Mouse (Mus musculus) kidney, adult 9 months (tissue): ENCODE measurements at regions not wholly inside any gene's neighbourhood (a gene's known extent, or its start where the extent isn't known, plus 50 kb on each side); places are given as distances from the start of the nearest gene placed in this dataset.
A peak's percentile ranks its signal among the peaks of the same experiment; 100 is the strongest.

Experiments used
- DNase-seq: peaks from one replicate; pipeline ENCODE4 v3.0.0; 2022

DNA sequence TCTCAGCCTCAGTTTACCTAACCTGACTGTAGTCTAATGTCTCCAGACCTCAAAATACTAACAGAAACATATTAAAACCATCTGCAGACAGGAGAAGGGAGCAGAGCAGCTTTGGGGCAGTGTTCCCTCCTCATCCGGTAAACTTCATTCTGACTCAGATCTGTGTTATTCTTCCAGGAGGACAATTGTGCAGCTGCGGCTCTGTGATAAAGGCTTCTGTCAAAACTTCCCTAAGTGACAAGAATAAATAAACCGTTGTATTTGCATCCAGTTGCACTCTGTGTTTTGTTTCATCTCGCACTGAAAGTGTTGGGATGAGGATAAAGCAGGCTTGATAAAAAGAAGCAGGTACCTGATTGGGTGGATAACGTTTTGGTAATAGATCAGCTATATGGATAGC lies 585.8 kb downstream of the Tmem114 start:
- no peak for DNase-seq

DNA sequence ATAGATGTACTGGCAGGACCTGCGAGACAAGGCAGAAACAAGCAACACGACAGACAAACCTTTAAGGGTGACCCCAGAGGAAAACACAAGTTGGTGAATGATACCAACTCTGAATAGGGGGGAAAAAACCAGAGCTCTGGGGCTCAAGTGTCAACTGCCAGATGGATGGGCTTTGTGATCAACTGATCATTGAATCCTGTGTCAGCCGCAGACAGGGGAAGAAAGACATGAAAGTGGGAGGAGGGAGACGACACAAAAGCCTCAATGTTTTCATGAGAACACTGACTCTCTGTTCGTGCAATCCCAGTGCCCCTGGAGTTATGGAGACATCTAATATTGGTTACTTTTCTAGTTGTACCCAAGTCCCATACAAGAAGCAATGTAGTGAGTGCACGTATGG lies 593.8 kb downstream of the Tmem114 start:
- no peak for DNase-seq

DNA sequence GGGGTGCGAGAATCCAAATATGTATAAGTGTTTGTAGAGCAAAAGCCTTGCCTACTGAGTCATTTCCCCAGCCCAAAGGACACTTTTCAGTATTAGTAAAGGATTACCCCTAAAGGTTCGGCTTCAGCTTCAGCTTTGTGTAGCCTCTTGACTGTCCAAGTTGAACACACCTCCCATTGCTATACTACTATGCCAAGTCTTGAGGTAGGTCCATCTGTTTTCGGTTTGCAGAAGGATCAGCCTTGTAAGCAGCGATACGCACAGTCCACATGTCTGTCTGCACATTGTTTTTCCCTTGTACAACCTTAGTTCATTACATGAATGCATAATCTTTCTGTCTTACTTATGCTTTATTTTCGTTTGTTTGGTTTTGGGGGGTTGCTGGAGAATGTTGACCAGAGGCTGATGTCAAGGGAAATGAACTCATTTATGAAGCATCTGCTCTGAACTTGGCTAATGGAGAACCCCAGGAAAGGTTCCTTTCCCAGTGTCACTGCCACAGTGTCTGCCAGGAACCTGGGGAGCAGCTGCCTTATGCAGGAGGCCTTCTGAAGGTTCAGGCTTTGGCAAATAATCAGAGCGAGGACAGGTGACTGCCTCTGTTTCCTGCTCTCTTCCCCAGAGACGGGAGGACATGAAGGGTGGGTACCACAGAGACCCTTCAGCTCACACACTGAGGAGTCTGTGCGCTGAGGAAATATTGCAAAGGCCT lies 594.8 kb downstream of the Tmem114 start:
- DNase-seq = no peak

DNA sequence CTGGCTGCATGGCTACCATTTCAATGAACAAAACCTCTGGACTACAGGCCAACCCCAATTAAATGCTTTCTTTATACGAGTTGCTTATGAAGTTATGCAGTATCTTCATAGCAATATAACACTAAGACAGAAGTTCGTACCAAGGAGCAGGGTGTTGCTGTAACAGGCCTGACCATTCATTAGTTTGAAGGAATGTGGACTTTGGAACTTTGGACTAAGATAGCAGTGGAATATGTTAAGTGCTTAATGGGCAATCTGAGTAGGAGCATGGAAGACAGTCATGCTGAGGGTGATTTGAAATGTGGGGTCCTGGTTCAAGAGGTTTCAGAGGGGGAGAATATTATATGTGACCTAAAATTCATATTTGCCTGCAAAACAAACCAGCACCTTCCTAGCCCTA lies 623.8 kb downstream of the Tmem114 start:
- DNase-seq = peak; percentile 81

DNA sequence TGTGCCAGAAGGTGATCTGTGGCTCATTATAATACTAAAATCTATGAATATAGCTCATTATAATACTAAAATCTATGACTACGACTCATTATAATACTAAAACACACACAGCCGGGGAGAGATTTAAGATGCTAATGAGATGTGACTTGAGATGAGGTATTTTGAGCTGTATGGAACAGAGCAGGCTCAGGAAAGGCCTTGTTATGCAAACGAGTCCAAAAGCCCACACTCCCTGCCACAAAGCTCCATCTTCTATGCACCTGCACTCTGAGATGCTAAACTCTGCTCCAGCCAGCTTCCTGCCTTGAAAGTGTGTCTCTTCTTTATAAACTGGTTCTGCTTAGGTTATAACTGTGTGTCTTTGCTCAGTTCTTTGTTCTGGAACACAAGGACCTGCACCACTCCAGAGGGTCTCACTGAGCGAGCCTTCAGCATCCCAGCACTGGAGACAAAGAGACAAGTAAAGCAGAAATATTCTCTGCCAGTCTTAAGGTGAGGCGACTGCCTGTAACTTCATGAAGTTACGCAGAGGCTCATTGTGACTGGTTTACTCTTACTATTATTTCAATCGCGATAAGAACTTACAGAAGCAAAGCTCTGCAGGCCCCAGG lies 627.7 kb downstream of the Tmem114 start:
- no peak for DNase-seq

DNA sequence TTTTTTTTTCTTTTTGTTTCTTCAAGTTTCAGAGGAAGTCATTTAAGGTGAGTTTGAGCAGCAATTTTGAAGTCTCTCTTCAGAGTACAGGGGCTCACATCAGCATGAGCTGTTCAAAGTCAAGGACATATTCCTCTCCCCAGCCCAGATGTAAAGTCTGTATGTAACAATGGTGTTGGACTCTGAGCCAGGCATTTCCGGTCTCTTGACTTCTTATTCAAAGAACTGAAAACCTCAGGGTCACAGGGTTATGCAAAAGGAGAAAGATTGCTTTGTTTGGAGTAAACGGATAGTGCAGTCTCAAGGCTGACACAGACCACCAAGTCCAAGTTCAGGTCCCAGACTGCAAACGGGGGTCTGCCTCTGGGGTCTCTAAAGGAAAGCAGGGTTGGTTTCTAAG lies 629.4 kb downstream of the Tmem114 start:
- DNase-seq = no peak

DNA sequence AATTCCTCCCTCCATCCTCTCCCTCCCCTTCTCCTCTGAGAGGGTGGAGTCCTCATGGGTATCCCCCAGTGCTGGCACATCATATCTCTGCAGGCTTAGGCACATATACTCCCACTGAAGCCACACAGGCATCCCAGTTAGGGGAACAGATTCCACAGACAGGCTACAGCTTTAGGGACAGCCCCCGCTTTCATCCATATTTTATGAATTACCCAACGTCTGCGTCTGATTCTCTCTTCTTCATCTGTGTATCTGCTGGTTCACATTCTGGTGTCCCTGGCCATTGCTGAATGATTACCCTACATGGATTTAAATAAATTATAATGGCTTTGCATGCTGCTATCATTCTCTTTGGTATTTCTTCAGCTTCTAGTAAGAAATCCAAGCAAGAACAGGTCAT lies 632.4 kb downstream of the Tmem114 start:
- no peak for DNase-seq

DNA sequence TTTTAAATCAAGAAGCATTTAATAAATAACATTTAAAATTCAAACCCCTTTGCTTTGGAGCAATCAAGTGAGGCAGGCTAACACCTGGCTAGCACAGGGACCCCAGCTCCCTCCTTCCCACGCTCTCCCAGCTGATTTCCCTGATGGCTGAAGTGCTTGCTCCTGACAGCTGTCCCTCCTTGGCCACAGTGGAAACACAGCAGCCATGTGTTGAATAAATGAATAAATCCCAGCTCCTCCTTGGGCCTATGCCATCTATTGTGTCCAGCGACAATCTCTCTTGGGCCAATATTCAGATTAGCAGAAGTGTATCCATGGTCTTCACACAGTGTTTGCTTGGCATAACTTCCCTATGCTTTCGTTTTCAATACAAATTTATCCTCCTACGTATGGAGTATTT lies 634.7 kb downstream of the Tmem114 start:
- no peak for DNase-seq

DNA sequence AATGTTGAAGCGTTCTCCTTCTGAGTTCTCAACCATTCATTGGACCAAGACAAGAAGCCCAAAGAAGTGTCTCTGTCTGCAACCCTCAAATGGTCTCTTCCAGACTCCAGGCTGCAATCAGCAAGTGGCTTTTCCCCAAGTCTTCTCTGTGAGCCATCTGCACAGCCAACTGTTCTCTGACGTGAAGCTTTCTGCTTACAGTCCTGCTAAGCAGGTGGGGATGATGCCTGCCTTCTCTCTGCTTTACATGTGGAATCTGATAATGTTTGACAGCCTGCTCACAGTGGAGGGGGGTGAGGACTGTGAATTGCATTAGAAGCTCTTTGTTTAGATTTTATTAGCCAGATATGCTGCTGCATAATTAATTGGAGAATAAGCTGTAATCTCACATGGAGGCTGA lies 636.7 kb downstream of the Tmem114 start:
- DNase-seq = no peak

DNA sequence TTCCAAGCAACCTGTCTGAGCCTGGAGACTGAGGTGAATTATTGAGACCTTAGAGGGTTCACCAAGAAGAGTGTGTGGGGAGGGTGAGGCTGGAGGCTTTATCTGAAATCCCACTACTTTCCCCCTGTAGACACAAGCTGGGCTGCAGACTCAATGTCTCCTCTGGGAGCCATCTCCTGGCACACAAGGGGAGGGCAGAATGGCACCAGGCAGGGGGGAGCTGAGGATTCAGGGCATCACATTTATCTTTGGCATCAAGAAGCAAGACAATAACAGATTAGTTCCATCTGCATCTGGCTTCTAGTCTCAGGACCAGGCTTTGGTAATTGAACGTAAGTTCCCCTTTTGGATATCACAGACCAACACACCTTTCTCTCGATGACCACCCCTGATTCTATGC lies 643.4 kb downstream of the Tmem114 start:
- no peak for DNase-seq

DNA sequence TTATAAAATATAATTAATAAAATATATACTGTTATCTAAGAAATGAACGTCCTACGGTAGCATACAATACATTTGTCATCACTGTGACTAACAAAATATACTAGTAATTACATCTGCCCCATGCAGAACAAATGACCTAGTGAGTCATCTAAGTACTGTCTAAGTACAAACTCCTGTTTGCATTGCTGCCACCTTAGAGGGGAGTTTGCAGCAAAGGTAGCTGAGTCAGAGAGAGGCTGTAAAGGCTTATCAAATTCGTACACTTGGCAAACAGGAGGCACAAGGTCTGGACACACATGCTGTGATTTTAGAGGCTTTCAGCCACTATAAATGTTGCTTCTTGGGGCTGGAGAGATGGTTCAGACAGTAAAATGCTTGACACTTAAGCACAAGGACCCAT lies 649.3 kb downstream of the Tmem114 start:
- DNase-seq = no peak

DNA sequence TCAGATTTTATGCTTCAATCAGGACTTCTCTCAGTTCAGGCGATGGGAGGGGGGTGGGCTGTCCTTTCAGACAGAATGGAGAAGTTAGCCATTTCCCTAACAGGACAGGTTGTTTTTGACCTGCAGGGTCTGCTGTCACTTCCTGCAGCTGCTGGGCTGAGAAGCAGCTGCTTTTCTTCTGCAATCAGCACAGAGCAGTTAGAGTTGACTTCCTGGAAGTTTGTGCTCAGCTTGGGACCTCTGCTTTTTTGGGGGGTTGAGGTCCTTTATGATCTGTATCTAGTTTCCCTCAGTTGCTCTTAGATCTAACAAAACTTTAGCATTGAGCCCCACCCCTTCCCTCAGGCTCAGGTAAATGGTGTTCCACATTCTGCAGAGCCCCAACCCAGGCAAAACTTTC lies 656.5 kb downstream of the Tmem114 start:
- DNase-seq = no peak

DNA sequence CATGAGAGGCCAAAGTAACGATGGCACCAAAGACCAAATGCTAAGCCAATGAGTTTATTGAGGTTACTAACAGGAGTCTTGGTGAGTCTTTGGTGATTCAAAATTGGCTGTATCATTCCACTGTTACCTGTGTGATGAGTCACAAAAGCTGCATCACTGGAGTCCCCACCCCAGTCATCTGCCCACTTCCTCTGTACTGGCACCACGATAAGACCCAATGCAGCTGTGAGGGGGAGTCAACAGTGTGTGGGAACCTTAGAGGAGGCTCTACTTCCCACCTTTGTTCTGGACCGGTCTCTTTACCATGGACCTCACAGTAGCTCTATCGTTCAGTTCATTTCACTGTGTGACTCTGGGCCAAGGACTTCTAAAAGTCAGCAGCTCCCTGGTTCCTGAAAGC lies 657.2 kb downstream of the Tmem114 start:
- DNase-seq = no peak

DNA sequence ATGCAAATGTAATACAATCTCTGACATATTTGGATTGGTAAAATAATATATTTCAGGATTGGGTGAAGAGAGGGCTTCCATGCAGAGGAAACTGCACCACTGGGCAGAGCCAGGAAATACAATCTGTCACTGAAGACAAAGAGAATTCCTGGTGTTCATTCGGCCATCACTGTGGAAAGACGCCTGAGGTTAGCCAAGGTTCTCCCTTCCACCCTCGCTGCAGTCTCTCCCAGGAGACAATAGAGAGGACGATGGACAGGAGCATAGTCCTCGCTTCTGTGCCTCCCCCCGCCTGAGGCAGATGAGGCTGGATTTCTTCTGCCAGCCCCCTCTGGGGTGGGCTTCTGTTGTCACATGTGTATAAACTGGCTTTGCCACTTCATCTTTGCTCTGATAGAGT lies 660.6 kb downstream of the Tmem114 start:
- no peak for DNase-seq

DNA sequence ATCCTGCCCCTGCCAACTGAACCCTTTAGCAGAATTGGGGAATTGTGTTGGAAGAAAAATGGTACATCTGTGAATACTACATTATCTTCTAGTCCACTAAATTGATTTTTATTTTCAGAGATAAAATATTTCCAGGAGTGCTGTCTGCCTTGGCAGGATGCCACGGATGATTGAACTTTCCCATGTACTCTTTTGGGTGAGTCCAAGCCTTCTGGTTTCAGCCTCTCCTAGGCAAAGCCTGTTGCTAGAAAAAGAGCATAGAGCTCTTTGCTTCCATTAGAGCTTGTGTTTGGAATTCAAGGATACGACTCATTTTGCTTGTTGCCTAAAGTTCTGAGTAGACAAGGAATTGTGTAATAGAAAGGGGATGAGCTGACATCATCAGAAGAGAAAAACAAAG lies 696.8 kb downstream of the Tmem114 start:
- no peak for DNase-seq

DNA sequence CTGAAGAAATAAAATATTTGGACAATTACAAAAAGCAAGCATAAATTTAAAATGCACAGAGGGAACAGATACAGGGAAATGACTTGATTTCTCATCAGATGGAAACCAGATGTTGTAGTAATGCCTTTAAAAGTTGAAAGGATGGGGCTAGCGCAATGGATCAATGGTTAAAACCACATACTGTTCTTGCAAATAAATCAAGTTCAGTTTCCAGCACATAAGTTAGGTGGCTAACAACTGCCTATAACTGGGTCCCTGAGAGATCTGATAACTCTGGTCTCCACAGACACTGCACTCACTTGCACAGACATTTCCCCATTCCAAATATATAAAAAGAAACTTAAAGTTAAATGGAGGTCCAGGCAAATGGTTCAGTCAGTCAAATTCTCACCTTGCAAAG lies 699.7 kb downstream of the Tmem114 start:
- no peak for DNase-seq

DNA sequence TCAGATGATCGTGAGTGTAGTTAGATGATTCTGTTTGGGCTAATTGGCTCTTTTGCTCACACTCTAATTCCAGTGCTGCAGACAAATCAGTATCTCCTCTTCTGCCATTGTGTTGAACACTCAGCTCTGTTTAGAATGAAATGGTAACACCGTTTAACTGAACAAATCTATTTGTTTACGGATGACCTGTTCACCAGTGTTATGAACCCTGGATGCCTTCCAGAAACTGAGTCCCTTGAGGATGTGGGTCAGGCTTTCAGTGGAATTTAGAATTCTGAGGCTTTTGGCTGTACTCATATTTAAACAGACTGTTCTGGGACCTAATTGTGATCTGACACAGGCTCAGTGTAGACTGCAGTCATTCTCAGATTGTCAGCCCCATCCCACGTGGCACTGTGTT lies 723.5 kb downstream of the Tmem114 start:
- DNase-seq = peak; percentile 30

DNA sequence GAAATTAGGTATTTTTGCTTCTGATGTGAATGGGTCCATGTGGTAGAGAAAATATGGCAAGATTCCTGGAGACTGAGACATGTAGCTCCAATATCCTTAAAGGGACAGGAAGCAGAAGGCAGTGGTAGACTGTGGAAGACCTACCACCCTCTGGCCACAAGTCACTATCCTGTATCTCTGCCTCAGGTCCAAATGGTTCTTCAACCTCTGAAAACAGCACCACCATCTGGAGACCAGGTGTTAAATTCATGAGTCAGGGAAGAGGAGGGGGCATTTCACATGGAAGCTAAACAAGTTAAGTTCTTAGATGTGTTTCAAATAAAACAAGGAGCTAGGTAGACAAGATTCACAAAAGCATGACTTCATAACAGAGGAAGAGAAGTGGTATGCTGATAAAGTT lies 739.5 kb downstream of the Tmem114 start:
- no peak for DNase-seq

DNA sequence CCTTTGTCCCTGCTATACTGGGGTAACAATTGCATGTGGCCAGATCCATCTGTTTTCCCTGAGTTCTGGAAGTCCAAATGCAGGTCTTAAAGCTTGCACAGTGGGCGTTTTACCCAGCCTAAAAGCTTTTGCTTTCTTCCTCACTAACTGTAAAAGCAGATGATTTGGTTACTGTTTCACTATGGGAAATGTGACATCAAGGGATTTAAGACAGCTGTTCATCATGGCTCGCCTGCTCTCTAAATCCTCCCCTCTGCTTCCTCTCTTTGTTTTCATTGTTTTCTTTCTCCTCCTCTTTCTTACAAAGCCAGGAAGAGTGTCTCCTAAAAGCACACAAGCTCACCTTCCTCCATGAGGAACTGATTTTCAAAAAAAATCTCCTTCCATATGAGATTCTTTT lies 758.8 kb downstream of the Tmem114 start:
- no peak for DNase-seq

DNA sequence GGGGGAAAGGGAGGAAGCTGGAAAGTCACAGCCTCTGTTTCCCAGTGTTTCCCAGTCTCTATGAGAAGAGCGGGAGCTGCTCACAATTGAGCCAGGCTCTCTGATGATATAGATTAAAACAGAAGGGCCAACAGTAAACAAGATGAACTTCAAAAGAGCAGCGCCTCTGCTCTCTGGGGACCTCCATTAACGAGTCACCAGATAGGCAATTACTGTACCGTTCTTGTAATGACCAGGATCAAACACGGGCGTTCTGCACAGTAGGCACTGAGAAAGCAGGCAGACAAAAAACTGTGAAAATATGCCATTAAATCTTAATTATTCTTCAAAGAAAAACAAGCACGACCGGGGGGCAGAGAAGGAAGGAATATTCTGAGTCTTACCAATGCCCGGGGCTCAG lies 766.8 kb downstream of the Tmem114 start:
- DNase-seq = no peak

DNA sequence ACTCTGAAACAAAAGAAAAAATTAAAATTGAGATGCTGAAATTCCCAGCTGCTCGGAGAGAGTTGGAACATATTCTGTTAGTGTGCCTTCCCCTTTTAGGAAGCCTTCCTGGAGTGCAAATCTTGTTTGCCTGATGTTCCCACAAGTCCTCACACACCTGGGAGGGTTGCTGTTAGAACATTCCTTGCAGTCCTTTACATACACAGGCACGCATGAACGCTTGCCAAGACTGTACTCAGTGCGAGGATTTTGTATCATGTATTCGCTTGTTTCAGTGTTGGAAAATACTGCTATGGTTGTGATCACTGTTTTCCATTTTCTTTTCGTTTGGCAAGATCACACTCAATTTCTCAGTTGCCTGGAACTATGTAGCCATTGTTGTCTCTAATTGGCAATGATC lies 770.5 kb downstream of the Tmem114 start:
- DNase-seq = no peak

DNA sequence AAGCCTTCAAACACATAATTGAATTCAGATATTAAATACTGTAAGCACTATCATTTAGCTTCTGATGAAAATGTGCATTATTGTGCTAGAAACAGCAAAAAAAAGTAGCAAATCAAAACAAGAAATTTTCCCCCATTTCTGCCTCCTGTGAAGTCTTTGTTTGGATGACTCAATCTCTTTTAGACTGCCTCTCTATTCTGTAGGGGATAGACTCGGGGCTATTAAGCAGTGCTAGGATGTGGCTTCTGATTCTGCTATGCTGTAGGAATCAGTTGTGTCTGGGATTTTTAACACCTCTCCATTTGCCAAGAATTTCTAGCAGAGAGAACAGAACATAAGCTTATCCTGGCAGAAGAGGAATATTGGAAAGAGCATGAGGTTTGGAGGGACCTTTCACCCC lies 775.2 kb downstream of the Tmem114 start:
- DNase-seq = no peak

DNA sequence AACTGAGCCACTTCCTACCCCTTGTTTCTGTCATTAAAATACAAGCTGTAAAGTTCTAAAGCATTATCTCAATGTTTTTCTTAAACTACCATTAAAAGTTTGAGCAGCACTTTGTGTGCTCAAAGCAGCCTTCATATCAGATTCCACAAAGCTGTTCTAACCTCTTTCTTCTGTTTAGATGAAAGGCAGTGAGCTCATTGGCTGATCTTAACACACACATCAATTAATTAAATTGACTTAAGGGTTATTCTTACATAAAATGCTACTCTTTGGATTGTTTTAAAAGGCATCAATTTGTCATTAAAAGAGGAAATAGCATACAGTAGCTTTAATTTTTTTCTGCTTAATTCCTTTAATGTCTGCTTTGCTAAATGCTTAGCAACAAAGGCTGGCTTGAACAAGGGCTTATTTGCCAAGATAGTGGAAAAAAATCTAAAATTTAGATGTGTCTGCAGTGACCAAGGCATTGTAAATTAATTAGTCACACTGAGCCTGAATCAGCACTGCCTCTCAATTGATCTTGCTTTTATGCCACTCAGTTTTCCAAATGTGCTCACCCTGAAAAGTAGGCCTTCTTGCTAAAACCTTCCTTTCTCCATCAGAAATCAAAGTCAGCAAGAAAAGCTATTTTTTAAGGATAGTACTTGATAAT lies 777.5 kb downstream of the Tmem114 start:
- DNase-seq = no peak

DNA sequence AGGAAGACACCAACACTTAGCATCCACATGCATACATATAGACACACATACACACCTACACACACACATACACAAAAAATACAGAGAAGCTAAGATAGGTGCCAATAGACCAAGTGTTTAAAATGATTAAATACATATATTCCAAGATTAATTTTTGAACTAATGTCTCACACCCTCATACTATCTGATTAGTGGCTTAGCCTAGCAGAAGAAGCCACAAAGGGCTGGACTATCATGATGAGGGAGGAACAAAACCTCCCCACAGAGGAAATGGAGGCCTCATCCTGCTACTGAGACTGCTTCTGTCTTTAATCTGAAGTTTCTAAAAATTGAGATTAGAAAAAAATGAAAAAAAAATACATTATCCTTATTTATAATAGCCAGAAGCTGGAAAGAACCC lies 780.6 kb downstream of the Tmem114 start:
- no peak for DNase-seq
